Mouse (Mus musculus): Measurements from ENCODE around the gene Pth. TPM values are rescaled to one million over a fixed set of nuclear protein-coding genes. Genes with fewer than 3 reads are reported as not detected.

The Pth gene
- polyA plus RNA-seq, 1 experiment from 2014 or later, result not detected

DNA sequence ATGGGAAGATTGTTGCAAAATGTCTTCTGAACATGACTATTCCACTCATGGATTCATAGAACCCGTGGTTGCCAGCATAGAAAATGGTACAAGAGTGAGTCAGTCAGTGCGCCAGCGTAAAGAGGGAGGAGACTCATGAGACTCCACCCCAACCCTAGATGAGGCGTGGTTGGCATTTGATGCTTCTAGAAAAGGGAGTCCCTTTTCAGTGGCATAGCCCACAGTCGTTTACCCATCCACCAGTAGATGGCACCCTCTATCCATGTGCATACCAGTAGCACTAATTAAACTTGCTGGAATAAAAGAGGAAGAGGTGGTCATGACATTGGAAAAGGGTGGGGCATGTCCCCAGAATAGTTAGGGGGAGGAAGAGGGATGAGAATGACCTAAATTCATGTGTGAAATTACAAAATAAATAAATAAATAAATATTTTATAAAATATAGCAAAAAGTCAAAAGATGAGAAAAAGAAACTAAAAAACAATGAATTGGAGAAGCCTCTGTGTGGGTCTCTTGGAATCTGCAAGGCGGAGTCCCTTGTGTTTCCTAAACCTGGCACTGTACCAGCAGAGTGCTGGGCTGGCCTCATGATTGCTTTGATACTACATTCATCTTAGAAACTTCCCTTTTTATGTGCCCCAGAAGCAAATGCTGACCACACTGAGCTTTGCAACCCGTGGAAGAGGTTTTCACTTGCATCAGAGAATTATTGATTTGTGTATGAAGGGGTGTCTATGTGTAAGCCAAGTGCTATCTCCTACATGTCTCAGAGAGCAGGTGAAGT, 10.3 kb downstream of the Pth start:
- Histone ChIP-seq H3K4me1 (replicated peaks) (no peaks in the 10 kb centered on the region), H3K36me3 (no peaks in the 10 kb centered on the region), H3K27ac (no peak overlapping the region), H3K4me3 (no peak overlapping the region), H3K27me3 (ENCODE audit: insufficient read depth, poor library complexity, severe bottlenecking) (peaks cover 6% of the 10 kb centered on the region; the same call in 1 of the 2 replicates), H3K9me3 (no peaks in the 10 kb centered on the region)
- DNase-seq (ENCODE audit: low spot score), result peak; percentile 74
- WGBS, result 31% methylated on average over 7 of the region's 7 CpGs

GRCm38 (mm10) chr7:113372682-113373081, 15.7 kb downstream of the Pth start:
- no peak for DNase-seq (ENCODE audit: low spot score)
- 78% methylated on average over 1 of the region's 1 CpGs for WGBS
- Histone ChIP-seq H3K27me3 (ENCODE audit: insufficient read depth, poor library complexity, severe bottlenecking) (peaks cover 10% of the 10 kb centered on the region; the same call in 1 of the 2 replicates), H3K27ac (no peak overlapping the region), H3K4me1 (replicated peaks) (peaks cover 19% of the 10 kb centered on the region), H3K36me3 (no peaks in the 10 kb centered on the region), H3K9me3 (no peaks in the 10 kb centered on the region), H3K4me3 (no peak overlapping the region)

DNA sequence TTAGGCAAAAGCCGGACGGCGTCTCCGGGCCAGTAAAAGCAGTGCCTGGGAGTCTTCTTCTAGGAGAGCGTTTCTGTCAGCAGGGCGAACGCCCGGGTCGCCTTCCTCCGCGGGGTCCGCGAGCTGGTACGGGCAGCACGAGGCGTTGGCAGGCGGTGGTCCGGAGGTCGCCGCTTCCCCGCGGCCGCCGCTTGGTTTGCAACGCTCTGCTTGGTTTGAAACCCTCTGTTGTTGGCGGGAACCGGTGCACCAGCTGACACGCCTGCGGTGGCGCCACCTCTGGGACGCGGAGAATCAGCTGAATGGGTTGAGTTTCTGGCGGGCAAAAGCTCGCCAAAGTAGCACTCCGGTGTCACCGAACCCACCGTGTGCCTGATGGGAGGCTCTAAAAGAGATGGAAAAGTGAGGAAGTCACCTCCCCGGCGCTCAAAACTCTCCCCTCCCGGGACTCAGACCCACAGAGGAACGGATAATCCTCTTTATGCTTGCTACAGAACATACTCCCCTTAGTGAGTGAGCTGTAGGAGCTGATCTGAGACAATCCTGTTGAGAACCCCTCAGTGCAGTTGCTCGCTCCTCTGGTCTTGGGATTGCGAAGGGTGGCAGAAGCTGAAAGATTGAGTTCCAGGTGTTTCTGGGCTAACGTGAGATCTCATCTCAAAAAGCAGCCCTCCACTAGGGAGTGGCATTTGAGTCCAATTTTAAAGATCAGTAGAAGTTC, 18.6 kb downstream of the Pth start:
- peaks cover 26% of the 10 kb centered on the region for H3K4me1 ChIP-seq (replicated peaks)
- no peaks in the 10 kb centered on the region for H3K9me3 ChIP-seq
- H3K4me3 ChIP-seq, result peak overlapping the region; percentile 84
- peaks cover 10% of the 10 kb centered on the region; the same call in 1 of the 2 replicates for H3K27me3 ChIP-seq (ENCODE audit: insufficient read depth, poor library complexity, severe bottlenecking)
- no peaks in the 10 kb centered on the region for H3K36me3 ChIP-seq
- WGBS, result under 1% methylated on average over 44 of the region's 44 CpGs
- peak; percentile 84 for DNase-seq (ENCODE audit: low spot score)
- H3K27ac ChIP-seq, result peak overlapping the region; percentile 94

DNA sequence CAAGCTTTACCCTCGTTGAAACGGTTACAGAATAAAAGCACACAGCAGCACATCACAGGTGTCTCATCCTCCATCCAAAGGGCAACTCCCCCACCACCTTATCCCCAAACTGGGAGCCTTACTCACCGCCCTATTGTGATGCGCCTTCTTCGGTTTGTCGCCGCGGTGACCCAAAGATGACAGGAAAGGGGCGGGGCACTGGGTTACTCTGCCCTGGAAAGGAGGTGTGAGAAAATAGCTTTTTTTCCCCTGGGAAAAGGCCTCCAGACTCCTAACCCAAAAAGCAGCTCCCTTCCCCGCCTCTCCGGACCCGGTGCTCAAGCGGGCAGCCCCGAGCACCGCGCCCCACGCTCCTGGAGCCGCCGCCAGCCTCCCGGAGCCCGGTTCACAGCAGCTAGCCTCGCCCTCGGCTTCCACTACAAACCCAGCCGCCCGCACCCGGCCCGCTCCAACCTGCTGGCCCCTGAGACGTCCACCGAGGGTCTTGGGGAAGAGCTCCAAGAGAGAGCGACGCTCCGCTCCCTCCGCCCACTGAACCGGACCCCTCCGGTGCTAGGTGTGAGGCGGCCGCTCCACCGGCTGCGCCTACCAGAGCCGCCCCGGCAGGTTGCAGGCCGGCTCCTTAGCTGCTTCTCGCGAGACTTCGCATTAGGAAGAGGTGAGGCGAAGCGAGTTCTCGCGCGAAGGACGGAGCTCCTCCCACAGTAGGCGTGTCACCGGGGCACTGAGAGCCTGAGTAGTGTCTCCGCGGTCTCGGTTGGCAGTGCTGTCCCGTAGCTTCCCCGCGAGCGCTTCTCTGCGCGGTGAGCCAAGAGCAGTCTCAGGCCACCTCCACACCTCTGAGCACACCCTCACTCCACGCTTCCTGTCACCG, 19.4 kb downstream of the Pth start, which contains the start of gene Btbd10:
Btbd10 (minus strand) TSS at position 647 of the 874 bp plus-strand sequence.
- under 1% methylated on average over 64 of the region's 64 CpGs for WGBS
- H3K27ac ChIP-seq, result peak within 1 kb of the TSS; percentile 94

DNA sequence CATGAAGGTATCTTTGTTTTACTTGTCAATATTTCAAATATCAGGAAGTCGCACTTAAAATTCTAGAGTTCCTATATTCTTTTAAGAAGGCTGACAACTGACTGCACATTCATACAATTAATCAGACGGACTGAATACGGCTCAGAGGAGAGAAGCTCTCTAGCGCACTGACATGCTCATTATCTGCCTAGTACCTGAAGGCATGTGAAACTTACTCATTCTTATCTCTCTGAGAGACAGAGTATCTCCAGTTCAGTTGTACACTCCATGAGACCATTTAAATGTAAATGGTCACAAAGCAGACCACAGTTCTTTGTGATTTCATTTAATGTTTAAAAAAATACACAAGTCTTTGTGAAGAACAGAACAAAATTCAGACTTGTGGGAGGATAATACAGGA, 20.9 kb downstream of the Pth start:
- H3K27ac ChIP-seq, result no peak overlapping the region
- 0 out of 2 replicates have a peak, but pooled peaks cover 4% of the 10 kb centered on the region for H3K27me3 ChIP-seq (ENCODE audit: insufficient read depth, poor library complexity, severe bottlenecking)
- no peaks in the 10 kb centered on the region for H3K36me3 ChIP-seq
- H3K9me3 ChIP-seq, result no peaks in the 10 kb centered on the region
- no peak overlapping the region for H3K4me3 ChIP-seq
- no peak for DNase-seq (ENCODE audit: low spot score)
- 83% methylated on average over 4 of the region's 4 CpGs for WGBS
- peaks cover 26% of the 10 kb centered on the region for H3K4me1 ChIP-seq (replicated peaks)

More for the DNA sequence above, 19.4 kb downstream of the Pth start, which contains the start of gene Btbd10:
- DNase-seq (ENCODE audit: low spot score), result peak; percentile 97
- H3K9me3 ChIP-seq, result no peaks in the 10 kb centered on the region
- H3K36me3 ChIP-seq, result no peaks in the 10 kb centered on the region
- 0 out of 2 replicates have a peak, but pooled peaks cover 4% of the 10 kb centered on the region for H3K27me3 ChIP-seq (ENCODE audit: insufficient read depth, poor library complexity, severe bottlenecking)
- peak within 1 kb of the TSS; percentile 84 for H3K4me3 ChIP-seq
- H3K4me1 ChIP-seq (replicated peaks), result peaks cover 26% of the 10 kb centered on the region

GRCm38 (mm10) chr7:113349089-113349488, 39.3 kb downstream of the Pth start:
- Histone ChIP-seq H3K4me3 (no peak overlapping the region), H3K9me3 (no peaks in the 10 kb centered on the region), H3K27ac (no peak overlapping the region), H3K27me3 (ENCODE audit: insufficient read depth, poor library complexity, severe bottlenecking) (no peaks in the 10 kb centered on the region), H3K4me1 (replicated peaks) (no peaks in the 10 kb centered on the region), H3K36me3 (no peaks in the 10 kb centered on the region)
- WGBS, result 89% methylated on average over 1 of the region's 1 CpGs
- no peak for DNase-seq (ENCODE audit: low spot score)

DNA sequence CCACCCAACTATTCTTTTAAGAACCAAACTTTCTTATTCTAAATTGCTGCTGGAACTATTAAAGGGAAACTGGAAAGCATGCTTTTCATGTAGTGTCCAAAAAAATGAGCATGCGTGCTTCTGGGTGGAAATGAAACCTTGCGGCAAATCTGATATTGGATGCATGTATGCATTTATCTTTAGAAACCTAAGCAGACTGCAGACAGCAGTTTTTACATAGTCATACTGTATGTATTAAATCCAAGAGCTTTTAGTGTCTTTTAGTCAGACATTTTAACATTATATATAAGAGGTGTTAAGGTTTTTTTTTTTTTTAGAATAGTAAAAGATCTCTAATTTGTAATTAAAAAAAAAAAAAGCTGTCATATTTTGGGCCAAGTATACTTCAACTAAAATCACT, 40.7 kb downstream of the Pth start:
- no peak overlapping the region for H3K4me3 ChIP-seq
- no peaks in the 10 kb centered on the region for H3K27me3 ChIP-seq (ENCODE audit: insufficient read depth, poor library complexity, severe bottlenecking)
- no peaks in the 10 kb centered on the region for H3K4me1 ChIP-seq (replicated peaks)
- H3K27ac ChIP-seq, result no peak overlapping the region
- no peaks in the 10 kb centered on the region for H3K36me3 ChIP-seq
- WGBS, result 98% methylated on average over 2 of the region's 2 CpGs
- no peak for DNase-seq (ENCODE audit: low spot score)
- no peaks in the 10 kb centered on the region for H3K9me3 ChIP-seq

- Histone ChIP-seq H3K27me3 (ENCODE audit: insufficient read depth, poor library complexity, severe bottlenecking) (no peaks in the 10 kb centered on the region), H3K4me3 (no peak overlapping the region), H3K9me3 (no peaks in the 10 kb centered on the region), H3K27ac (no peak overlapping the region), H3K36me3 (no peaks in the 10 kb centered on the region), H3K4me1 (replicated peaks) (no peaks in the 10 kb centered on the region)
- no peak for DNase-seq (ENCODE audit: low spot score)
- WGBS, result 54% methylated on average over 4 of the region's 4 CpGs
Measured at GRCm38 (mm10) chr7:113347271-113347670, 41.1 kb downstream of the Pth start.

Other genes starting within 250 kb of the Pth start
- 7.2 and 7.3 TPM in 2 replicates for gene Arntl, start 181.1 kb downstream of the Pth start, polyA plus RNA-seq (2016; fragmentation: Nextera tagmentation; extraction: Ambion mirVana)
- gene Btbd10, start 19.2 kb downstream of the Pth start, polyA plus RNA-seq (2016; fragmentation: Nextera tagmentation; extraction: Ambion mirVana), result 27.5 and 30.2 TPM in 2 replicates
- gene Far1, start 125.3 kb upstream of the Pth start, polyA plus RNA-seq (2016; fragmentation: Nextera tagmentation; extraction: Ambion mirVana), result 64.4 and 81.1 TPM in 2 replicates